8 mouse cellular contexts compared by ENCODE assay signal in the genomic region with DNA sequence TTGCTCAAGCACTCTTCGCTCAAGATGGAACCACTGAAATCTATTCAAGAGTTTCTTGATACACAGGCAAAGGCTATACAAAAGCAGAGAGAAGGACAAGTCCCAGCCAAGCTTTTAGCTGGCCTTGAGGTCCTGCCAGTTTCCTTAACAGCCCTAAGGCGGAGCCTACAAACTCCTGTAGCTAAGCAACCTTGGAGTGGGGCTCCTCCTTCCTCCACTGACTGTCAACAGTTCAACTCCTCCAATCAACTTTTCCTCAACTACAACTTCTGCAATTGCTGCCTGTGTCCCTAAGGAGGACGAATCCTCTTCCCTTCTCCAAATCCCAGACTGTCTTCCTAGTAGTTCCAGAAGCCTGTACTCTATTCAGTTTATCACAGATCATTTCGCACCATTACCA. TPM values are rescaled to one million over a fixed set of nuclear protein-coding genes. Genes with fewer than 3 reads are reported as not detected.
DNase-seq lines count a peak whose midpoint lies in the region; ATAC-seq and TF ChIP-seq lines count a peak whose summit lies in the region.

No protein-coding gene starts in this region.

- no peak for ATAC-seq in hindbrain, embryonic 15.5 days (ENCODE audit: low FRiP score, low read depth)
- peak; percentile 70 for ATAC-seq in liver, embryonic 11.5 days (replicated peaks; ENCODE audit: low FRiP score)
- ATAC-seq in midbrain, postnatal 0 days (ENCODE audit: low FRiP score) = no peak

- intact Hi-C loops in gastrocnemius, adult 2 months (cut with DNase I) = loop anchor here (5.0 kb wide), 1 partner anchor 144 kb away; no protein-coding TSS in a partner anchor

- peak overlapping the region; percentile 91 for H3K4me3 ChIP-seq in bone marrow macrophage, adult 2 months (ENCODE audit: insufficient read depth, low read length)
- H3K4me3 ChIP-seq in gastrocnemius, adult 2 months = peak overlapping the region; percentile 89
- peak overlapping the region; percentile 74 for H3K4me3 ChIP-seq in hindbrain, embryonic 15.5 days
- H3K4me3 ChIP-seq in liver, embryonic 11.5 days (ENCODE audit: low read depth, low read length) = peak overlapping the region; percentile 93
- peak overlapping the region; percentile 81 for H3K4me3 ChIP-seq in midbrain, postnatal 0 days (ENCODE audit: low read depth, low read length)

- H3K9me3 ChIP-seq in hindbrain, embryonic 15.5 days = no peaks in the 10 kb centered on the region
- H3K9me3 ChIP-seq in liver, embryonic 11.5 days (ENCODE audit: control insufficient read depth, low read length) = no peaks in the 10 kb centered on the region
- H3K9me3 ChIP-seq in midbrain, postnatal 0 days (ENCODE audit: low read length) = no peaks in the 10 kb centered on the region

- H3K9ac ChIP-seq in hindbrain, embryonic 15.5 days = peak overlapping the region; percentile 74
- H3K9ac ChIP-seq in liver, embryonic 11.5 days (ENCODE audit: low read depth, low read length) = peak overlapping the region; percentile 82; the same call in 1 of the 2 replicates
- peak overlapping the region; percentile 80 for H3K9ac ChIP-seq in midbrain, postnatal 0 days (replicated peaks; ENCODE audit: low read length, poor library complexity, severe bottlenecking)

- 54% methylated on average over 4 of the region's 4 CpGs for WGBS in hindbrain, embryonic 15.5 days
- WGBS in liver, embryonic 11.5 days = 43% methylated on average over 4 of the region's 4 CpGs
- WGBS in midbrain, postnatal 0 days = 56% methylated on average over 4 of the region's 4 CpGs

- peak overlapping the region; percentile 78 for H3K4me2 ChIP-seq in hindbrain, embryonic 15.5 days
- H3K4me2 ChIP-seq in liver, embryonic 11.5 days = peak overlapping the region; percentile 89
- H3K4me2 ChIP-seq in midbrain, postnatal 0 days (ENCODE audit: low read depth, low read length, poor library complexity, severe bottlenecking) = peak overlapping the region; percentile 73

- H3K36me3 ChIP-seq in hindbrain, embryonic 15.5 days = no peaks in the 10 kb centered on the region
- no peaks in the 10 kb centered on the region for H3K36me3 ChIP-seq in liver, embryonic 11.5 days (ENCODE audit: control insufficient read depth, insufficient read depth, low read length)
- H3K36me3 ChIP-seq in midbrain, postnatal 0 days (ENCODE audit: insufficient read depth, low read length) = 0 out of 2 replicates have a peak, but pooled peaks cover 4% of the 10 kb centered on the region

- peaks cover 28% of the 10 kb centered on the region for H3K4me1 ChIP-seq in bone marrow macrophage, adult 2 months (ENCODE audit: control insufficient read depth, insufficient read depth, low read length)
- peaks cover 21% of the 10 kb centered on the region for H3K4me1 ChIP-seq in hindbrain, embryonic 15.5 days (replicated peaks)
- peaks cover 15% of the 10 kb centered on the region for H3K4me1 ChIP-seq in liver, embryonic 11.5 days (replicated peaks; ENCODE audit: control insufficient read depth, insufficient read depth, low read length)
- peaks cover 7% of the 10 kb centered on the region for H3K4me1 ChIP-seq in midbrain, postnatal 0 days (ENCODE audit: insufficient read depth, low read length)

- H3K27ac ChIP-seq in bone marrow macrophage, adult 2 months (ENCODE audit: insufficient read depth, low read depth, low read length) = peak overlapping the region; percentile 49
- peak overlapping the region; percentile 82 for H3K27ac ChIP-seq in gastrocnemius, adult 2 months
- peak overlapping the region; percentile 75 for H3K27ac ChIP-seq in hindbrain, embryonic 15.5 days (replicated peaks)
- no peak overlapping the region for H3K27ac ChIP-seq in liver, embryonic 11.5 days (ENCODE audit: low read depth, low read length)
- peak overlapping the region; percentile 9; the same call in 1 of the 2 replicates for H3K27ac ChIP-seq in midbrain, postnatal 0 days (ENCODE audit: low read depth, low read length)

- peak; percentile 23 for DNase-seq in spleen, adult 12 weeks (ENCODE audit: low spot score)
- DNase-seq in spleen, adult 18-20 months = no peak
- peak; percentile 56 for DNase-seq in gastrocnemius, adult 2 months
- peak; percentile 33 for DNase-seq in liver, embryonic 11.5 days (ENCODE audit: low spot score)
- peak; percentile 59 for DNase-seq in midbrain, postnatal 0 days (ENCODE audit: low spot score)
- DNase-seq in urinary bladder, postnatal 25 days (ENCODE audit: low spot score) = no peak

- H3K27me3 ChIP-seq in hindbrain, embryonic 15.5 days = no peaks in the 10 kb centered on the region
- H3K27me3 ChIP-seq in liver, embryonic 11.5 days (replicated peaks; ENCODE audit: control insufficient read depth, insufficient read depth, low read length) = no peaks in the 10 kb centered on the region
- H3K27me3 ChIP-seq in midbrain, postnatal 0 days (ENCODE audit: insufficient read depth, low read length) = no peaks in the 10 kb centered on the region

- no peak for TF ChIP-seq POLR2A in bone marrow macrophage, adult 2 months (IDR thresholded peaks at IDR 0.05; ENCODE audit: borderline replicate concordance, low read depth, low read length)

- no peak for TF ChIP-seq CTCF in bone marrow macrophage, adult 2 months (IDR thresholded peaks at IDR 0.05; ENCODE audit: low read depth, low read length)
- TF ChIP-seq CTCF in gastrocnemius, adult 2 months (IDR thresholded peaks at IDR 0.05) = no peak
- no peak for TF ChIP-seq CTCF in midbrain, postnatal 0 days (IDR thresholded peaks at IDR 0.05)

RNA-seq across cellular contexts. Expression of gene Tbcel, which starts 36.4 kb away (rescaled TPM):
- polyA plus RNA-seq in bone marrow macrophage, adult 2 months (2012; ENCODE audit: insufficient read depth, insufficient read length, missing spikeins) = 19.1 and 19.4 TPM in 2 replicates
- 10 to 100 TPM; 15.3 to 17.4 TPM for total RNA-seq in gastrocnemius, adult 2 months (2021)
- polyA plus RNA-seq in hindbrain, embryonic 15.5 days (2015; fragmentation: Nextera tagmentation; extraction: Ambion mirVana) = 4.7 and 5.0 TPM in 2 replicates
- polyA plus RNA-seq in liver, embryonic 11.5 days (2014; fragmentation: Nextera tagmentation; extraction: Ambion mirVana) = 6.4 TPM in 2 replicates
- 17.2 and 19.4 TPM in 2 replicates for total RNA-seq in midbrain, postnatal 0 days (2014; rRNA removed)
- 2.8 and 3.0 TPM in 2 replicates for polyA plus RNA-seq in midbrain, postnatal 0 days (2015; fragmentation: Nextera tagmentation; extraction: Ambion mirVana)

Comparison
In these comparisons a context has a peak if more than half of its experiments do, and no peak if none do; other contexts are left out.
1. DNase-seq: peak in spleen, adult 12 weeks (single experiment), gastrocnemius, adult 2 months (single experiment), liver, embryonic 11.5 days (single experiment) and midbrain, postnatal 0 days (single experiment); none in spleen, adult 18-20 months (0 of 2) and urinary bladder, postnatal 25 days (single experiment).
2. Peak in every context shown above with its lines, with median percentiles within 50 percentile points of each other: H3K4me3 ChIP-seq, H3K4me2 ChIP-seq and H3K9ac ChIP-seq.